Mouse (Mus musculus): ENCODE measurements around the gene Acox2.
A peak's percentile ranks its signal among the peaks of the same experiment; 100 is the strongest.

Acox2 gene

GRCm38 (mm10) chr14:8212996-8213395, 46.2 kb downstream of the Acox2 start:
- DNase-seq, result no peak

GRCm38 (mm10) chr14:8209896-8210295, 49.3 kb downstream of the Acox2 start:
- DNase-seq, result no peak

- peak; percentile 46 to 68 for DNase-seq
Measured at GRCm38 (mm10) chr14:8208876-8209275, 50.3 kb downstream of the Acox2 start.

GRCm38 (mm10) chr14:8207543-8207942, 51.6 kb downstream of the Acox2 start:
- no peak for DNase-seq

- DNase-seq, result no peak
Measured at GRCm38 (mm10) chr14:8207105-8207504, 52.0 kb downstream of the Acox2 start.

GRCm38 (mm10) chr14:8206179-8206910, 52.8 kb downstream of the Acox2 start:
- no peak for DNase-seq

- no peak for DNase-seq
Measured at GRCm38 (mm10) chr14:8201715-8202114, 57.4 kb downstream of the Acox2 start.

GRCm38 (mm10) chr14:8200769-8201168, 58.4 kb downstream of the Acox2 start:
- DNase-seq, result no peak

- DNase-seq, result no peak
Measured at GRCm38 (mm10) chr14:8192727-8193126, 66.4 kb downstream of the Acox2 start.

GRCm38 (mm10) chr14:8191331-8191965, 67.7 kb downstream of the Acox2 start:
- no peak for DNase-seq

- DNase-seq, result no peak
Measured at GRCm38 (mm10) chr14:8190556-8190955, 68.6 kb downstream of the Acox2 start.

- DNase-seq, result no peak
Measured at GRCm38 (mm10) chr14:8186278-8187045, 72.7 kb downstream of the Acox2 start.

GRCm38 (mm10) chr14:8183330-8183729, 75.8 kb downstream of the Acox2 start:
- no peak for DNase-seq

GRCm38 (mm10) chr14:8180371-8181035, 78.7 kb downstream of the Acox2 start:
- no peak for DNase-seq

GRCm38 (mm10) chr14:8176251-8176650, 82.9 kb downstream of the Acox2 start:
- no peak for DNase-seq
